Mouse (Mus musculus): ENCODE data around the gene Krba1.

Gene Krba1

DNA sequence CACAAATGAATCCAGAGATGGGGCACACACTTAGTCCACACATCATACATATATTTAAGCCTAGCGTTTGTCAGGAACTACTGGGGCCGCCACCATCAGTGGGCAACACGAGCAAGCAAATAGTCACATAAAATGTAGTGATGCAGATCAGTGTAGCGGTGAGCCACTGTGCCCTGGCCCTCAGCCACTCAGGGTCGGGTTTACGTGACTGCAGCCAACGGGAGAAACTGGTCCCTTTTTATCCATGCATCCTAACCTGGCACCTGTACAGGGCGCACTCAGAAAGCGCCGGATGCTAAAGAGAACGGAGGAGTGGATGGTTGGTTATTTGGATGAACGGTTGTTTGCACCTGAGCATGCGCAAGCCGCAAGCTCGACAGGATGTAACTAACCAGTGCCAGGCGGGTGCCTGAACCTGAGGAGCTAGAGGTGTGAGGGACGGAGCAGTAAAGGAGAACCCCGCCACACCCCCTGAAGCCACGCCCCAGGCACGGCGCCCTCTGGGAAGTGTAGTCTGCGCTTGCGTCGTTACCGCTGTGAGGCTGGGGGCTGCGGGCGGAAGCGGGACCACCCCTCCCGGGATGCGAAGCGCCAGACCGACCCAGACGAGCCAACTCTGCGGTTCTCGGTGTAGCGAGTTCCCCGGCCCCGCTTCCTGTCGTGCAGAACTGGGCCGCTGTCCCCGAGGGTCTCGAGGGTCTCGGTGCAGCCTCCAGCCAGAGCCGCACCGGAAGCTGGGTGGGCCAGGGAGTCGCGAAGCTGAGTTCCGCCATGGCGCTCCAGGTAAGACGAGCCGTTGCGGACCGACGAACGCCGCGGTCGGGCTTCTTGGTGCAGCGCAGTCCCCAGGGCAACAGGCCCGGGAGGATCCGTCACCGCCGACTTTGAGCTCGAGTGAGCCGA is at the start of gene Krba1:
Gene Krba1, plus strand, starts transcription at position 482 of the 903 bp plus-strand sequence.
- DNase-seq, result peak; percentile 90

DNA sequence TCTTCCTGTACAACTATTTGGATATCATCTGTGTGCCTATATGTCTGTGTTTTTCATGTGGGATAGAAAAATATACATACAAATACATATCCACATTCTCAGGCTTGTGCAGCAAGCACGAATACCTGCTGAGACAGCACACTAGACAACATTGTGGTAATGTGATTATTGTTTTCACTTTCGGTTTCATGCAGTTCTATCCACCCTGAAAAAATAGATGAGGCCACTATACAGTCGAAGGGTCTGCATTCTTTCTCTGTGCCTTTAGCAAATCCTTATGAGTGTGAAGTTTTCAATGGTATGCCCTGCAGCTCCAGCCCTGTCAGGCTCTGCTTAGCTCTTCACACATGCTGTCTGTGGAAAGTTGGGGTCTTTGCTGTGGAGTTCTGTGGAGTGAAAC is 36.5 kb upstream of the Krba1 start:
- DNase-seq, result no peak

DNA sequence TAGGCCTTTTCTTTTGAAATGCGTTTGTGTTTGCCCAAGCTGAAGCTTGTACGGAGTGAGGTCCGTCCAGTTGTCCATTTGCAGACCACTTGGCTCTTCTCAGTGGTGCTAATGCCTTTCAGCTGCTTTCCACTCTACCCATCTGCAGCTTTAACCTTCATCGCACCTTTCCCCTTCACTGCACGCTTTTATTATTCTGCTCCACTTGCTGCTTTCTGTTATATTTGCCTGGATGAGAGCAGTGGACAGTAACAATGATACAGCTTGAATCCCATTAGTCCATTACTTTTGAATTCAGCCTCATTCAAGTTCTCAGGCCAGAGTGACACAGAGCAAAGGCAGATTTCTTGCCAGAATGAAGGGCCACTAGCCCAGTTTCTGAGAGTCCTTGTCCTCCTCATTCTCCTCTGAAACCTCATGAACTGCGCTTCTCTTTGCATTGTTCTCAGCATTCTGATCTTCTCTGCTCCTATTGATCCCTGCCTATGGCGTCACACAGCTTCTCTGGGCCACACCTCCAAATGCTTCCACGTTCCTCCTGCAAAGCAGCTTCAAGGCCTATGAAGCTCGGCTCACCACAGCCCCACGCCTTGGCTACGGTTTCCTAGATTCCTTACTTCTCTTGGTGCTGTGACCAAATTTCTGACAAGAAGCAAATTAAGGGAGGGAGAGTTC is 28.9 kb upstream of the Krba1 start:
- no peak for DNase-seq

DNA sequence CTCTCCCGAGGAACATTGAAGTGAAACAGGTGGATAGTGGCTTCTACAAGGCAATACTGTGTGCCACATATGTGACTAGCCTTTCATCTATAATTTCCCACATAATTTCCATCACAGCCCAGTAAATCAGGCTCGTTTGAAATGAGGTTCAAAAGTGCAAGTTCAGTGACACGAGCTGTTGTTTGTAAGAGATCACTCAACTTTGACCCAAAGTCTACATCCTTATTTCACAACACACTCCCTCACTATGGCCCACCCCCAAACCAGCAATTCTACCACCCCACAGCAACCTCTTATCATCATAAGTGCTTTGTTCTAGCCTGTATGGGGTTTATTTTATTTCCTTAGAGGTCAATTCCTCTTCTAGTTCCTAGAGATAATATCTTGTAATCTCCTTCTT is 7.2 kb upstream of the Krba1 start:
- no peak for DNase-seq

DNA sequence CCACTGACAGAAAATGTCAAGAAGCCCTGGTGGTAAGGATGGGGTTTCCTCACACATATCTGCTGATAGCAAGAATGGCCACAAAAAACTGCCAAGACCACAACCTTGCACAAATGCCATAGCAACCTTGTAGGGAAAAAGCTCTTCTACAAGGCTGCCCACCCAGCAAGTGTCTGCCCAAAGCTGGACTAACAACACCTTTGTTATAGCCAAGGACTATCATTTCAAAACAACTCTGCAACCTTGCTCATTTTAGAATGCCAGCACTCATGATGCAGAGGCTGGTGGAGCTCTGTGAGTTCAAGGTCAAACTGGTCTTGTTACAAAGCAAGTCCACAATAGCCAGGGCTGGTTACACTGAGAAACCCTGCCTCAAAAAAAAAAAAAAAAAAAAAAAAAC is 1.6 kb upstream of the Krba1 start:
- no peak for DNase-seq

DNA sequence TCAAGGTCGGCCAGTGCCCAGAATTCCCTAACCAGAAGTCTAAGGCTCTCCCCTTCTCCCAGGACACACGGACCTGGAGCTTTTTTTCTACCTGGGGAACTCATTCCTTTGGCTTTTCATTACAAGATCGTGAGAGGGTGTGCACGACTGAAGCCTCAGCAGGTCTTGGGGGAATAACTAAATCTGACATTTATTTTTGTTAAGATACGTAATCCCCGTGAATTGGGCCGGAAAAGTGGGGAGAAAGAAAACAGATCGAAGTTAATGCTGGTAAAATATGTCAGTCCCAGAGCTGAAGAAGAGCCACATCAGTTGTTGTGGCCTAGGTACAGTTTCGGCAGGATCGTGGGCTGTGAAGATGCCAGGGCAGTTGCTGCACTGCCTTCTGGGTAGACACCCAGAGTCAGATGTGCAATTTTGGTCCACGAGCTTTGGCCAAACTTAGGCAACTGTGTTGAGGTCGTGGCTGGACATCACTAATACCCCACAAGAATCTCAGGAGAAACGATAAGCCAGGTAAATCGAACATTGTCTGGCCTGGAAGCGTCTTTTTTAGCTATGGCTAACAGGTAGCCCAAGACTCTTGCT is 716 bp downstream of the Krba1 start:
- DNase-seq, result no peak

DNA sequence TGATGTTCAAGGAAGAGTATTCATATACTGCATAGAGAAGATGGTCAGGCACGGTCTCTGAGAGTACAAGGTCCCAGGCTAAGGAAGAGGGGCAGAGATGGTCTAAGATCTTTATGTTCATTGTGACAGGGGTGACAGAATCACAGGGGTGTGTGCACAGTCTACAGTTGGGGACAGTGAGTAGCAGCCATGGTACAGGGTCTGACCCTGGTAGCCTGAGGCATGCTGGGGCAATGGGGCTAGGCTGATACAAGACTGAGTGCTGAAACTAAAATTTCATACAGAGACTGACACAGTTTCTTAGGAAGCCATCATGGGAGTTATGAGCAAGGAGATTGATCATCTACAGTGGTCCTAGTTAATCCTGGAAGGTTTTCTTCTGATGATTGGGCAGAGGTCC is 1.3 kb downstream of the Krba1 start:
- DNase-seq, result no peak

DNA sequence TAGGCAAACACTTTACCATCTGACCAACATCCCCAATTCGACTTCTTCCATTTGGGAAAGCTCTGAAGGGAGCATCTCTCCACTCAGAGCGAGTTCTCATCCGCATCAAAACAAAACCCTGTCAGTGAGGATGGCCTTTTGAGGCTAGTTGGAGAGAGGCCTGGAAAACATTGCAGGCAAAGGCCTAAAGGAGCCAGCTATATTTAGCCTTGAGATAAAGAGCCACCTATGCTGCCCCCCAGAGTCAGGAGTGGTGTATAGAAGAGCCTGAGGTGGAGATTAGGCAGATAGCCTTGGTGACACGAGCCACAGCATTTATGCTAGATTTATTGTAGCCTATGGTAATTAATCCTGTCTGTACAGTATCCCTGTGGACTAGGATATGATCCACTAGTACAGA is 1.9 kb downstream of the Krba1 start:
- DNase-seq, result no peak

DNA sequence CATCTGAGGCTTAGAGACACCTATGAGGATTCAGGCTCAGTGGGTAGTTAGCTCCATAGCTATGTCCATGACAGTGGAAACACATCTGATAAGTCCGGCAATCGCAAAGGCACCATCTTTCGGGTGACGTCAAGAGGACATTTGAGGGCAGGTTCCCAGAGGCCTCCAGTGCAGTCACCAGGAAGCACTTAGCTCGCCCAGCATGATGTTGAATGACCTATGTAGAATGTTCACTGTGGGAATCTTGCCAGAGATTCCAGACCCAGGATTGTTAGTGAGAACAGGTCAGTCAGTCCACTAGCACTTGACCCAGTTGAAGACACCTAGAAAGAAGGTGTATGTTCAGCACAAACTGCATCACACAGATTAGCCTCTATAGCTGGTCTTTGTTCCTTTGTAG is 4.5 kb downstream of the Krba1 start:
- DNase-seq, result peak in 1 of 2 experiments; percentile 59

DNA sequence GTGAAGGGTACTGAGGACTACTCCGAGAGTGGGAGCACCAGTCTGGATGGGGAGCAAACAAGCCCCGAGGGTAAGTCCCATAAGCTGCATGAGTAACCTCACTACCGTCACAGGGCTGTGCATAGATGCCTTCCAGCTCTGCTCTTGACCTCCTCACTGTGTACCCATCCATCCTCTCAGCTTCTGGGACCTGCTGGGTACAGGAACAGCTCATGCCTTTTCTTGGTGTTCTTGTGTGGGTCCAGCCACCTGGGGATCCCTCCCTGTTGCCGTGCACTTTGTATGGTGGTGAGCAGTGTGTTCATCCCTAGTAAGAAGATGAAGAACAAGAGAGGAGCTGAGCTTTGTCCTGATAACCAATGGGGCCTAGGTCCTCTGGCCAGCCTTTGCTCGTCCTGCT is 8.7 kb downstream of the Krba1 start:
- DNase-seq, result no peak

DNA sequence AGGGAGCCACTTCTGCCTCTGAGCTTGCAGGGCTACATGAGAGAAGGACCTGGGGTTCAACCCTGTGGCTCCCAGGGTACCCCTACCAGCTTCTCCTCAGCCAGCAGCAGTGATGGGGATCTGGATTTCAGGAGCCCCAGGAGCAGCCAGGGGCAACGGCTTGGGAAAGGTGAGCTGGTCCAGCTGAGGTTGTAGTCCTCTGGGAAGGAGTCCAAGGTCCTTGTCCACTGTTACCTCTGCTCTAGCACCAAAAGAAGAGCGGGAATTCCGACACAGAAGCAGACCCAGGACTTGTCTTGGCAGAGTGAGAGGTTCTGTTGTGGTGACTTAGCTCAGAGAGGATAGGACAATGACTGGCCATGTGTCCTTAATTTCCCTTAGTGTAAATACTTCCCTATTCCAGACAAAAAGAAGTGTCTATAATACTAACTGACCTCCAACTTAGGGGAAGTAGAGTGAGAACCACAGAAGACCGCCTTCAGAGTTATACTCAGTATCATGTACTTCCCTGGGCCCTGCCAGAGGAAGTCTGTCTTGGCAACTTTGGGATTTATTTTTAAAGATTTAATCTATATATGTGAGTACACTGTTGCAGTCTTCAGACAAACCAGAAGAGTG is 14.4 kb downstream of the Krba1 start:
- no peak for DNase-seq

DNA sequence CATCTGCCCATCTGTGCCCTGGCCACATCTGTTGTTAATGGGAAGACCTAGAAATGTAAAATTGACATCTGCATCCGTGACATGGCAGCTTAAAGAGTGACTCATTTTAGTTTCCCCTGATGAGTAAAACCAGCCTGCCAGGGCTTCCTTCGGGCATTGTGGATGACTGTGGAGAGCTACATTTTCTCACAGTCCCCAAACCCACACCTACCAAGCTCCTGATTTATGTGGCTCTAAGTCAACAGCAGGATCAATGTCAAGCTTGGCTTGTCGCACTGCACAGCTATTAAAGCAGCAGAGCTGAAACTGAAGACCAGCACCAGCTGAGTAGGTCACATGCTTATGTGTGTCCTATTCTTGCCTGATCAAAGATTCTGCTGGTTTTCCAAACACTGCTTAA is 15.2 kb downstream of the Krba1 start:
- no peak for DNase-seq

DNA sequence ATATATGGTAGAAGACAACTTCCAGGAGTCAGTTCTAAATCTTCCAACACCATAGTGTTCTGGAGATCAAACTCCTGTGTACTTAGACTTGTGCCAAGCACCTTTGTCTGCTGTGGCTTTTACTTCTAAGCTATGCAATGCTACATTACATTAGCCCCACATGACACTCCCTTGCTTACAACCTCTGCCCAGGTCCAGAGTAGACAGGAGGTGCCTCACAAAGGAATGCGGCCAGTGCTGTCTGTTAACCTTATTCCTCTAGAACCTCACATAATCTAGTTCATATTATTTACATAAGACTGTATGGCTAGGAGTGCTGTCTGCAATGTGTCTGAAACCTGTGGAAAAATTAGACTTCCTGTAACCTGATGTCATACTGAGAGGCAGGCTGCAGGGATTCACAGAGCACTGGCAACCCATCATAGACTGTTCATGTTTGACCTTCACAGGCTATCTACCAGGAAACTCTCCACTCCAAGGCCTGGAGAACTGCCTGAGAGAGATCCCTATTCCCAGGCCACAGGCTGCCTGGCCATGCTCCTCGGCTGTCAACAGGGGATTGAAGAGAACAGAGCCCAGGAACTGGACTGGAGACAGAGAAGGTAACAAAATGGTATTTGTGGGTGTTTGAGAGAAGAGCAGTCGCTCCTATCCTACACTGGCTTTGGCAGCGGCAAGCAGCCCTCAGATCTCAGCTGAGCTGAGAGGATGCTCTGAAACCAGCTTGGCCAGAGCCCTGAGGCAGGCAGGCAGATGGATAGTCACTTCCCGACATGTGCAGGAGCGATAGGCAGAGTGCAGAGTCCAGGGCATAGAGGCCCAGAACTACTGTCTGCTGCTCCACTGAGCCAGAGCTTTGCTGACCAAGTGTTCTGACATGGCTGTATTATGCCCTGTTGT is 16.1 kb downstream of the Krba1 start:
- peak in 1 of 2 experiments; percentile 55 for DNase-seq

DNA sequence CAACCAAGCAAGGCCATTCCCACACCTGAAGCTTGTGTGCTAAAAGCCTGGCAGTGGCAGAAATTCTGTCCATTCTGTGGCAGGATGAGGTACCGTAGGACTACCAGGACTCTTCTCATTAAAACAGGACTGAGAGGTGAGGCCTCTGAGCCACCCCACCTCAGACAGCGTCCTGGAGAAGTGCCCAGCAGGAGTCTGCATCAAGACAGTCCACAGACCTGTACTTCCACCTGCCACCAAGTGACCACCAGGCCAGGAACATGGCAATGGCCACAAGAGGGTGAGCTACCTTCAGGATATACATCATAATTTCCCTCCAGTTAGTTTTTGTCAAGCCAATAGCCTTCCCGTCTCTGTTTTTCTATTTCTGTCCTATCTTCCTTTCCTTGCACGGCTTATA is 16.8 kb downstream of the Krba1 start:
- no peak for DNase-seq

DNA sequence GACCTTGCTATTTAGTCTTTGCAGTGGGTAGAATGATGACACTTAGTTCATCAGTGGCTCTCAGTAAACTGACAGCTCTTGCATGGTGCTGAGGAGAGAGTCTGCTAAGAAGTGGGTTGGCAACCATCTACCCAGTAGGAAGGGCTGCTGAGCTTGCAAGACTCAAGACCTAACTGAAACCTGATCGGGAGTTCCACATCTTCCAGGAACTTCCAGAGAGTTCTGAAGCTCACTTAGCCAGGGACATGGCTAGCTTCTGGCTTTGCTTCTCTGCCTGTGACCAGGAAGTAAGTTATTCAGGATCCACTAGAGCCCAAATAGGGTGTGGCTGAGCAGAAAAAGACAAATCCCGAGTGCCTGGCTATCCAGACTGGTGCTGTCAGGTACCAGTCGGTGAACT is 17.3 kb downstream of the Krba1 start:
- DNase-seq, result no peak

DNA sequence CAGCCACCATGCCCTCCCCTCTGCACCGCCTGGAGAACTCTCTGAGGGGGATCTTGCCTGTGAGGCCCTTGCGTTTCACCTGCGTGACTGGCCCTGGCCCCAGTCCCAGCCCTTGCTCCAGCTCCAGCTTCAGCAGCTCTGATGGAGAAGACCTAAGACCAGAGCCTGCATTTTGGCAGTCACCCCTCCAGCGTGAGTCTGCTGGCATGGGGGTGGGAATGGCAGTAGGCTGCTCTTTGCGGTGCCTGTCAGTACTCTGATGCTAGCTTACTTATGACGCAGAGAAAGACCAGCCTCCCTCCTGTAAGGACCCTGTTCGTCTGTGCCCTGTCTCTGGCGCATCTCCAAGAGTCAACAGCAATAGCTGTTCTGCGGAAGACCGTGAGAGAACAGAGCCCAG is 17.7 kb downstream of the Krba1 start:
- DNase-seq, result no peak

DNA sequence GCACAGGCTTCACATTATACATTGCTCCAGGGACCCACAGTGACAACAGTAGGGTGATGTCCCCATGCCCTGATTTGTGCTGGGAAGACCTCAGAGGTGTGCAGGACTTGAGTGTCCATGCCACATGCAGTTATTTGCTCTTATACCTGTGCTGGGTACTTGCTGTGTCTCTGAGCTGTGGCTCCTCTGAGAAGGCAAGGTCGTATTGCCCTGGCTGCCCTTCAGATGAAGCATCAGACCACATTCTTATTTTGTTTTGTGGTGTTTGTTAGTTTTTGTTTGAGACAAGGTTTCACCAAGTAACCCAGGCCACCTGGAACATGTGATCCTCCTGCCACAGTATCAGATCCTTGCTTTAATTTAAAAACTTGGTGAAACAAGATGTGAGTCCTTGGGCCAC is 19.5 kb downstream of the Krba1 start:
- DNase-seq, result no peak

DNA sequence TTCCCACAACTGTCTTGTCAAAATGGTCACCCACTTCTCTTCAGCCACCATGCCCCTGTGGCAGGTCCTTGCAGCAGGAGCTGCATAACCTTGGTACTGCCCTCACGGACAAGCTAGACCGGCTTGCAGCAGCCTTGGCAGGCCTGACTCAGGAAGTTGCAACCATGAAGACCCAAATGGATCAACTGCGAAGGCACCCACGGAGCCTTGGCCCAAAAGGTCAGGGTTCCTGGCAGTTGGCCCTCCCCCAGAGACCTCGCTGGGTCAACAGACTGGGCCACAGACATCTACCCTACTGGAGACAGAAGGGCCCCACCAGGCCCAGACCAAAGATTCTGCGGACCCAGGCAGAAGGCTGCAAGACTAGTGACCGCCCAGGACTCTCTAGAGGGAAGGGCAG is 20.2 kb downstream of the Krba1 start:
- DNase-seq, result no peak

DNA sequence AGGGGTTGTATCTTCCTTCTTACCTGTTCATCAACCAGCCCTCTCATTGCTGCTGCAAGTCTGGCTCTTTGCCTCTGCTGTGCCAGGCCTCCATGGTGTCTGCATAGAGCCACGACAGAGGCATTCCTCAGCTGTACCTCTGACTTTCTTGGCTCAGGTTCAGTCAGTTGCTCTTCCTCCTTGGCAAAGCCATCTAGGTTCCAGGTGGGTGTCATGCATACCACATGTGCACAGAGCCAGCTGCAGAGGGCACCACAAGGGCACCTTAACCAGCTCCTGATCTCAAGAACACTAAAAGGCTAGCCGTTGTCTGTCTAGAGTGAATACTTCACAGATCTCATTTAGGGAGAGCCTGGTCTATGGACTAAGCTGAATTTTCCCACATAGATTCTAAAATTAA is 21.1 kb downstream of the Krba1 start:
- DNase-seq, result peak in 1 of 2 experiments; percentile 72

DNA sequence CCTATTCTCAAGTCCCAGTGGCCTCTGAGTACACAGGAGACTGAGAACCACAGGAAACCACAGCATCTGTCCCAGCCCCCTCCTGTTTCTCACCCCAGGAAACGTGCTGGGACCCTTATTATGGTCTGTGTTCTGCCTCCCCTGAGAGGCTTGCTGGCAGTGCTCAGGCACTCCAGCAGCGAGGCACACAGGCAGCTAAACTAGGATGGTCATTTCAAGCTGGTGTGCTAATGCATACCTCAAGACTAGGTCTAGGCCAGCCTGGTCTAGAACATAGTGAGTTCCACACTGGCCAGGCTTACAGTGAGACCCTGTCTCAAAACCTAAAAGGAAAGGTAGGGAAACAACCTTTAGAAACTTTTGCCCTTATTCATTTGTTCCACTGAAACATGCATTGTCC is 25.3 kb downstream of the Krba1 start:
- no peak for DNase-seq

DNA sequence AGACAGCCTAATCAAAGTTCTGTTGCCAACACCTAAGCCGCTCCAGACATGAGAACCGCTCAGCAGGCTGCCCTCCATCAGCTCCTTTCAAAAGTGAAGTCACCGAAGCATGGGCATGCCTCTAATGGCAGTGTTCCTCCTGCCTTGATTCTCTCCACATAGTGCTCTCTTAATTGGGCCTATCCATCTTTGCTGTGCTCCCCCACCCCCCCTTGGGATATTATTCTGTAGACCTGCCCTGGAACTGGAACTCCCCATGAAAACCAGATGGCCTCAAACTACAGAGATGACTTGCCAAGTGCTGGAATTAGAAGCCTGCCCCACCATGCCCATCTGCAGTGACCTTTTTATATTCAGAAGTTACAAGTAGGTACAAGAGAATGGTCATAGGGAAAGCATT is 27.9 kb downstream of the Krba1 start:
- no peak for DNase-seq

DNA sequence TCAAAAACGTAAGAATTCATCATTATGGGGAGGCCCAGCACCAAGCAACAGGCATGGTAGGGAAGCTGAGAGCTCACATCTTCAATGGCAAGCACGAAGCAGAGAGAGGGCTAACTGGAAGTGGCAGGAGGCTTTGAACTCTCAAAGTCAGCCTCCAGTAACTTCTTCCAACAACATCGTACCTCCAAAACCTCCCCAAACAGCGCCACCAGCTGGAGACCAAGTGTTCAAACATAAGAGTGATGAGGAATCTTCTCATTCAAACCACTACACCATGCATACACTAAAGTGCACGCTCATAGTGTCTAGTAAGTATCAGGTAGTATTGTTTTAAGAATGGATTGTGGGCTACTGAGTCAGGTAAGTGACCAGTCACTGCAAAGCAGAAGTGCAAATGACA is 28.7 kb downstream of the Krba1 start:
- no peak for DNase-seq

DNA sequence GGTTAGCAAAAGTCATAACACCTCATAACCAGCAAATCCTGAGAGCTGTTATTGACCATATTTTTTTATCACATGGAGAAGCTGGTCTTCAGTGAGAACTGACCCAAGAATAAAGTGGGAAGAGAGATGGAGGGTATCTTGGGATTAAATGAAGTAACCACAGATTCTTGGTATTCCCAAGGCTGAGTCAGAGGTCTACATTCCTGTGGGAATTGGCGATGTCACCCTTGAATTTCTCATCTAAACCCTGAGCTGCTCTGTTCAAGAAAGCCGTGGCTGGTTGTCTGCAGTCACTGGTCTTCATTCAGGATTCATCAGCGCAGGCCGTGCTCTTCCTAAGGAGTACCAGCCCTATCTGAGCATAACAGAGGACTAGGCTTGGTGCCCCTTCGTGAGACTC is 31.6 kb downstream of the Krba1 start:
- DNase-seq, result no peak

Data from kidney, adult 8-10 months (tissue).